Mouse (Mus musculus): Measurements from ENCODE around the gene Rad51b.
A peak's percentile ranks its signal among the peaks of the same experiment; 100 is the strongest.

The Rad51b gene

DNA sequence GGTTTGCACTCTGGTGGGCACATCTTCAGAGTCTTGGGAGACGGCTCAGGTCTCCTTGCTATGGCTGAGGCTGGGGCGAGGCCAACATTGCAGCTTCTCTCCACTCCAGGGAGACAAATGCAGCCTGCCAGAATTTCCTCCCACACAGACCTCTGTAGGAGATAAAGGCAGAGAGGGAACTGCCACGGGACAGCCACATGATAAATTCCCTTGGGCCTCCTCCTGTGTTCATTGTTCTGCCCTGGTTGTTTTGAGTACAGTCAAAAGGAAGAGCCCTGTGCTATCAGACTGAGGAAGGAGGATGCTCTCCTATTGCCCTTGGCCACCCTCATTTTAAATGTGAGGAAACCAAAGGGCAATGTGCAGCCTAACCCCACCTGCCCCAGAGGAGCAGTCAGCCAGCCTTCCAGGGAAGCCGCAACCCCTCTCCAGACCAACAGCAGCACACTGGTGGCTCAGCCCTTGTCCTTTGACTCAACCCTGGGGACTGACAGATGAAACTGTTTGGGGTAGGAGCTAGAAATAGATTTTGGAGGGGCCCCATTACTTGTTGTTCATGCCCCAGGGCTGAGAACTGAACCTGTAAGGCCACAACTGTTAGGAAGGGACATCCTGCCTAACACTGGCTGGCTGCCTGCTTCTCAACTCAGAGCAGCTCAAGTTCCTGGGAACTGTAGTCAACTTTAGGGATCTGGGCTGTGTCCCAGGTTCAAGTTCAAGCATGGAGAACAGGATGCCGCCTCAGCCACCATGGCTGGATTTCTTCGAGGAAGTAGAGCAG, 541.3 kb downstream of the Rad51b start:
- DNase-seq (ENCODE audit: low read depth): no peak

DNA sequence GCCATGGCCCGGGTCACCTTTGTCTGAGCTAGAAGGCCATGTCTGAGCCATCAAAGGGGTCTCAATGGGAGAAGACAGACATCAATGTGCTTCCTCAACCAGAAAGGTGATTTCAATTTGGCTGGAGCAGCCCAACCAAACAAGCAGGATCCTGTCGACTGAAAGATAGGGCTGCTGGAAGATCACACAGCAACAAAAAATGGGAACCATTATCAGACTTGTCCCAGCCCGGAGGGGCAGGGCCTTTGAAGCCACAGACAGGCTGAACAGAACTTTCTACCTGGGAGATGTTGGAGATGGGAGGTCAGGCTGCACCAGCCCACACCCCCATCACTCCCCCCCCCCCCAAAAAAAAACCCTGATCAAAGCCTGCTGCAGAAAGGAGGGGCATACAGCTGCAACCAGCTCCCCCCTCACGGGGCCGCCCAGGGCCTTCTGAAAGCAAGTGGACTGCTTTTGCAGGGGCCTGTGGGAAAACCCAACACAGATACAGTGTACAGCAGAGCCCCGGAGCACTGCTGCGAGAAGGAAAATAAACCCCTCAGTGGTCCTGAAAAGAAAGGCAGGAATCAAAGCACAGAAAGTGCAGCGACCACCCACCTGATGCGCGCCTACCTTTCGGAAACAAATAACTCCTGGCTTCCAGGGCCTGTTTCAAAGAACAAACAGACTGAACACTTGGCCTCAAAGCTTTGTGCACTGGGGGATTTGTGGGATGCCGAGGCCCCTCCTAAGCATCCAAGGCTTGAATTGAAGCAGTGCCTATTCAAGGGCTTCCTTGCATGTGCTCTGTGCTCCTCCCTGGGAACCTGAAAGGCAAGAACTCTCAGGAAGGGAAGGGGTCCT, 542.2 kb downstream of the Rad51b start:
- no peak for DNase-seq (ENCODE audit: low read depth)

DNA sequence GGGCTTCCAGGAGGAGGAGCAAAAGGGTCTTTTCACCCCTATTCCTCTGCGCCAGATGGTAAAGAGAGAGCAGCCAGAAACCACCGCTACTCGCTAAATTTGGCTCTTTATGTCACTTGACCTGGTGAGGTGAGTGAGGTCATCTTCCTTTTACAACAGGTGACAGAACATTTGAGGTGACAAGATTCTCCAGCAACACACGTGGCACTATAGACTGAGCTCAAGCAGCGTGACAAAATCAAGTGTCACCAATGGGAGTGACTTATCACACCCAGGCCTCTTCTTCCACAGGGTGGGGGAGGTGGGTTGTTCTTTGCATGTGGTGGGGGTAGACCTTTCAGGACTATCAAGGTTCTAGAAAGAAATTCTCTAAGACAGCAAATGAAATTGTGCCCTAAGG, 543.4 kb downstream of the Rad51b start:
- no peak for DNase-seq (ENCODE audit: low read depth)

DNA sequence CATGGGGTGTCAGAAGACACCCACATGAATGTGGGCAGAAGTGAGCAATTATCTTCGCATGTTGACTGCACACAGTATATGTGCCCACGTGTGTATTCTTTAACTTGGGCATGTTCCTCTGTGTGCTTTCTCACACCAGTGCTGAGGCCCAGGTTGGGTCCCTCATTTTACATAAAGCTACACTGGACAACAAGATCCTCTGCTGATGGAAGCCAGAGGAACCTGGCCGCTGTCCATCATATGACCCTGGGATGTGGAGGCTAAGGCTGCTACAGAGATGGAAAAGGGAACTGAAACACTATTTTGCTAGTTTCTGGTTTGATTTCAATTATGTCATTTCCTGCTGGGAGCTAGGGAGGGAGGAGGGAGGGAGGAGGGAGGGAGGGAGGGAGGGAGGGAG, 544.2 kb downstream of the Rad51b start:
- no peak for DNase-seq (ENCODE audit: low read depth)

DNA sequence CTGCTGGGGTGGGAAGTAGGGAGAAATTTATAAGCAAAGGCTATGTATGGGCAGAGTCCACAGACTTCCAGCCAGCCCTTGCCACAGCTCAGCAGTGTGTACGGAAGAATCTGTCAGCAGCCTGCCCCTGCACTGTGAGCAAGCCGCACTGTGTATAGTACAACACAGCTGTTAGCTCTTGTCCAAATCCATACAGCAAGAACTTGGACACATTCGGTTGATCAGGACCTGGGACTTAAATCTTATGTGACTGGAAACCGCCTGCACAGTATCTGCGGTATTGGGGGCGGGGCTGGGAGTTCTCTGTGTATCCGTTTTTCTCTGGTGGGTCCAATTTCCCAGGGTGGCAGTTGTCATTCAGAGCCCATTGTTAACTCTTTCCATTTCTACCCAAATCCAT, 545.2 kb downstream of the Rad51b start:
- DNase-seq (ENCODE audit: low read depth): peak; percentile 30

DNA sequence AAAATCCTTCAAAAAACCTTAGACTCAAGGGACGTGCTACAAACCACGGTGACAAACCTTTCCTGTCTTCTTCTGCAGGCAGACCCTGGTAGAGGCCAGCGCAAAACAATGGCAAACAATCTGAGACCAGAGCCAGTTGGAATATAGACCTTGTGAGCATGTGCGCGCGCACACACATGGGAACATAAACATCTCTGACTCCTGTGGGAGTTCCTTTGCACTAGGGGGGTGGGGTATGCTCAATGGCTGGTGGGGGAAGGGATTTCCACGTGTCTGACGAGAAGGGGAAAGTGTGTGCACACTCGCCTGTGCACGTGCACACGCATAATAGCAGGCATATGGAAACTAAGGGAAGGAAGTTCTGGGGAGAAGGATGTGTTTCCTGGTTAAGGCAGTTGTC, 545.9 kb downstream of the Rad51b start:
- DNase-seq (ENCODE audit: low read depth): no peak

DNA sequence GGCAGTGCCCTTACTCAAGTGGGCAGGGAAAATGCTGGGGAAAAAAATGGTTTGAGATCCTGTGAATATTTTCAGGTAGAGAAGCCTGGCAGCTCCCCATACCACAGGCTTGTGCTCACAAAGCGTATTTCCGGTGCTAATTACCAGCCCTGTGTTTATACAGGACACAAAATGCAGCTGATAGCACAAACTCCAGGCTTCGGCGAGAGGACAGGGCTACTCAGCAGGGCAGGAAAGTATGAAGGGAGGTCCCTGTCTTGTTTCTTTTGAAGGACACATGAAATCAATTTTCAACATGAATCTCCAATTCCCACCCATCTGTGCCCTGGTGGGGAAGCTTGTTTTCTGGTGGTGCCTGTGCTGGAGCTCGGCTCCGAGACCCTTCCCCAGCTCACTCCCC, 546.4 kb downstream of the Rad51b start:
- no peak for DNase-seq (ENCODE audit: low read depth)

DNA sequence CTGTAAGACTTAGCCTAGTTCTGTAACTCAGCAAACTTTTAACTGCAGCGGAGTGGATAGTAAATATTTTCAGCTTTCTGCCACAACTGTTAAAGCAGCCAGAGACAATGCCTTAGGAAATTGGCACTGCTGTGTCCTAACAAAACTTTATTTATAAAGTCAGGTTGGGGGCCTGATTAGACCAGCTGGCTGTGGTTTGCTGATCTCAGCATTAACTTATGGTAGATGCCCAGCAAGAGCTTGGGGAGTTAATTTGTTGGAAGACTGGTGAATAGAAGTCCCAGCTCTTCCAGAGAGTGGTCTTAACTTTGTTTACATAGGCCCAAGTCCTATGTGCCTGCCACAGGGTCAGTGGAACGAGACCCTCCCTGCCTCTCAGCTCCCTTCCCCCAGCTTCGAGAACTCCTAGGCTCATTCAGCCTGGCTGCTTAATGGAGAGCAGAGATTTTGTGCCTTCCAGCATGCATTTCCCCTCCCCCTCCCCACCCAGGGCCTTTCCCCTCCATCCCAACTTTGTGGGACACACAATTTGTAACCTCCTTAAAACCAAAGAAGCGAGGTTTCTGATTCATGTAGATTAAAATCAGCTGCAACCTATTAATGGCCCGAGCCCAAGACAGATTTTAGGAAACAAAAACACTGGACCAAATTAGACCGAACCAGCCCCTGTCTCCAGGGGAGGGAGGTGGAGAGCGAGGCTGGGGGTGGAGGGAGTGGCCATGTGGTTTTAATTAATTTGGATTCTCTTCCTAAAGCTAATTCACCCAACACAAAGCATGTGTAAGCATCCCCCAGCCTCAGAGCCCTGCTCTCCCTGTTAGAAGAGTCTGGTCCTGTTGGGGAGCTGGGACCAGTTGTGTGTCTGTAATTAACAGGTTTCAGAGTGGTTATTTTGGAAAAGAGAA, 549.4 kb downstream of the Rad51b start:
- DNase-seq (ENCODE audit: low read depth): no peak

DNA sequence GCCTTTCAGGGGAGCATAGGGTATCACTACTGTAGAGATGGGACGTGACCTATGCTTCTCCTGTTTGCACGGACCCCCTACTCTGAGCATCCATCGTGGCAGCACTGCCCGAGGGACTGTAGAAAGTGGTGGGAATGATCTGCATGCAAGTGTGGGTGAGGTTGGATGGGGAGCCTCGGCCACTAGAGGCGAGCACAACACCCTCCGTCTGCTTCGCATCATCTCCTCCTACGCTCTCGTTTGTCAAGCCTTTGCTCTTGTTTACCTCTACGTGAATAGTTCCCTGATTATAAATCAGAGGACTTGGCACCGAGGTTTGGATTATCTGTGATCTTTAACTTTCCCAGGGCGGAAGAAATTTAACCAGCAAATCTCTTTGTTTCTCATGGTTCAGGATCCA, 551.5 kb downstream of the Rad51b start:
- no peak for DNase-seq (ENCODE audit: low read depth)

DNA sequence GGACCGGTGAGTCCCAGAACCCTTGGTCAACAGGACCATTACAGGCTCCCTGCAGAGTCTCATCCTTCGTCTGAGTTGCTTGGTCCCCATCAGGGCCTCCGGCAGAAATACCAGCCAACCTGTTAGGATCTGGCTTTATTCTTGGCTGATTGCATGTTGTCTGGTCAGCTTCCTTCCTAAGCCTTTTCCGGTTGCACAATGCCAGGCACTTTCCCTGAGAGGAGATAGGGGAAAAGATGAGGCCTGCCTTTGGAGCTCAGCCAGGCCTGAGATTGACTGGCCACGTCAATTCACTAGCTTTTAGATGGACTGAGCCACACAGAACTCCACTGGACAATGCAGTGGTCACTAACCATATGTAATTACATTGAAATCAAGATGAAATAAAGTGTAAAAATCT, 552.9 kb downstream of the Rad51b start:
- no peak for DNase-seq (ENCODE audit: low read depth)

DNA sequence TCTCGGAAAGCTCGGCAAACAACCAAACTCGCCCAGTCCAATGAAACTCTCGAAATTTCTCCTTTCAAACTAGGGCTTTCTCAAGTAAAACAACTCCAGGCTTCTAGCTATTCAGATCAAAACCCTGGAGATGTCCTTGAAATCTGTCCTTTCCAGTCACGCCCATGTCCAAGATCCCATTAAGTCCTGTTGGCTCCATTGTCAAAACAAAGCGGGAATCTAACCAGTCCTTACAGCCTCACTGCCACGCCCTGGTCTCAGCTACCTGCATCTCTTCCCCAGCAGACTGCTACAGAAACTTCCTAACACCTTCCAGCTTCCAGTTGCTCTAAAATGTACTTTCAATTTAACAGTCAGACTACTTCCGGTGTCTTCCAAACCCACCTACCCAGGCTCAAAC, 554.8 kb downstream of the Rad51b start:
- DNase-seq (ENCODE audit: low read depth): no peak

DNA sequence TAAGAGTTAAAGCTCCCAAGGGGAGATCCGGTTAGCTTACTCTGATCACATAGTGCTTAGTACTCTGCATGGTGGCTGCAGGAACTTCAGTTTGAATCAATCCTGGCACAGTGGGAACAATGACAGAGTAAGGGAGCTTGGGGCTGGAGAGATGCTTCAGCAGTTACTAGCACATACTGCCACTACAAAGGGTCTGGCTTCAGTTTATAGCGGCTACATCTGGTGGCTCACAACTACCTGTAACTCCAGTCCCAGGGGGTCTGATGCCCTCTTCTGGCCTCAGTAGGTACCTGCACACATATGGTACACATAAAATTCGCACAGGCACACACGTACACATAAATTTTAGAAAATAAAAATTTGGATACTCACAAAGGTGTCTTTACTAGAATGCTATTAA, 555.5 kb downstream of the Rad51b start:
- no peak for DNase-seq (ENCODE audit: low read depth)

DNA sequence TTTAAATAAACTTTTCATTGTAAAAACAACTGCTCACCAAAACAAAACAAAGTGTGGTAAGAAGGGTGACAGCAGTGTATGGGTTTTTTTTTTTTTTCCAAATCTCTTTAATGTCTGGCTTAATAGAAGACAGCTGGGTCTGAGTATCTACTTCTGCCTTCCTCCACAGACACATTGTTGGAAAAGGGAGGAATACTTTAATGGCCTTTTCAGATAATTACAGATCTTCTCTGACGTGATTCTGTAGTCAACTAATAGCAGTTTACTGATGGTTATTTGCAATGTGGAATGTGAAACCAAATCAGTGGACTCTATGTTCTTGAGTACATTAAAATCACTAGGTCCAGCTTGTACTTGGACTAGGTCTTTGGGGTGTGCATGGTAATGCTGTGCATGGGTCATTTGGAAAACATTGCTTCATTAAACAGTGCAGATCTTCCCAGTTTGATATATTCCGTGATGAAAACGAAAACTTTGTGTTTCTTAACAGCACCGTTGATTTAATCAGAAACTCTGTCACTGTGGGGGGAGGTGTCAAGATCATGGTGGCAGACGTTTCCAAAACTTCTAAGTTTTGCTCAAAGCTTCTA, 556.9 kb downstream of the Rad51b start:
- no peak for DNase-seq (ENCODE audit: low read depth)

DNA sequence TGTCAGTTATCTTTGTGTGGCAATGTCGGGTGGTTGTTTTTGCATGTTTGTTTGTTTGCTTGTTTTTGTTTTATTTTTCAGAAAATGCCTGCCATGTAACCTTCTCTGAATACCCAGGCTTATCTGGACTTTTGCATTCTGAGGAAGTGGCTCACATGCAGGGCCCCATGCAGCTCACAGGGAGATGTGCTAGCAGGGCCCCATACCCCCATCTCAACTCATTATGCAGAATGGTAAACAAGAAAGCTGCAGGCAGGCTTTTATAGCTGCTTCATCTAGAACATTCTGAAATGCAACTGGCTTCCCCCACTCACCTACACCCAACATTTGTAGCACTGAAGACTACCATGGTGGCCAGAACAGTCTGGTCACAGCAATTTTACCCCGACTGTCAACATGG, 557.4 kb downstream of the Rad51b start:
- DNase-seq (ENCODE audit: low read depth): no peak

DNA sequence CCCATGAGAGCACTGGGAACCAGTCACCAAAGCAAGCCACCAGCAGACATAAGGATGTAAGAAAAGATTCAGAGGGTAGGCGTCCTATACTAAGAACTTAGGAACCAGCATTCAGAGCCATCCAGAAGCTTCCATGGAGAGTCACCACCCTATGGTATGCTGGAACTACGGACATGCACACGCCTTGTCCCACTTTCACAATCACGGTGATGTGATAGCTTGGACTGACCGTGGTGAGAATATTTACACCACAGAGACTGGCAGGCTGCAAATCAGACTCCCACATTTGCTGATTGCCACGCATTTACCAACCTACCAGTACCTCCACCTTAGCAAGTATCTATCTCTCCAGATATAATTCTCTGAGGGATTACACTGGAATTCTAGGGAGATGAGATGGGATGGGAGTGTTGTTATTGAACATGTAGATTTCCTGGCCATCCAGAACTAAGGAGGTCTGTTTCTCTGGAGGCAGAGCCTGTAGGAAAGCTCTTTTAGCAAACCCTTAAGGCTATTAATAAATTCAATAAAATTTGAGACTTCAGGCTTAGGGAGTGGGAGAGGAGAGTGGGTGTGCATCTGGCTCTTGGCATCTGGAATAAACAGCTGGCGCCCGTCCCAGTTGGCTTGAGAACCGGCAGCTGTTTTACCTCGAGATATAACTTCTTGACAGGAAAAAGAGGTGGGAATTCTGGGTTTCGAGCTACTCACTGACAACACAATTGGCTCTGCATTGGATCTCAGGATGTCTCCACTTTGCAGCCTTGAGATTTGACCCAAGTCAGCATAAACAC, 559.2 kb downstream of the Rad51b start:
- DNase-seq (ENCODE audit: low read depth): no peak

DNA sequence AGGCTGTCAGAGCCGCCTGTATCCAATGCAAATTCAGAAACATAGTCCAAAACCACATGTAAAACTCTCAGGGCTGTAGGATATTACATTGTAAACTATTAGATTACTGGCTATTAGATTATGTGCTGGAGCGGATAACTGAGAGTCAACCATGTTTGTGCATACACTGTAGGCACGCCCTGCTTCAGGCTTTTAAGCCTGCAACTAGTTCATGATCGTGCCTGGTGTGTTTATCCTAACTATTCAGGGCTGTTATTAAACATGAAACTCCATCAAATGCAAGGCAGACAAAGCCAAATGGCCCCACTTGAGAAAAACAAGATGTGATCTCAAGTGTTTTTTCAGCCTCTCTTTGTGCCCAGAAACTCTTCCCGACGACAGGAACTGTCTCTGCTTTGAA, 560.6 kb downstream of the Rad51b start:
- no peak for DNase-seq (ENCODE audit: low read depth)

DNA sequence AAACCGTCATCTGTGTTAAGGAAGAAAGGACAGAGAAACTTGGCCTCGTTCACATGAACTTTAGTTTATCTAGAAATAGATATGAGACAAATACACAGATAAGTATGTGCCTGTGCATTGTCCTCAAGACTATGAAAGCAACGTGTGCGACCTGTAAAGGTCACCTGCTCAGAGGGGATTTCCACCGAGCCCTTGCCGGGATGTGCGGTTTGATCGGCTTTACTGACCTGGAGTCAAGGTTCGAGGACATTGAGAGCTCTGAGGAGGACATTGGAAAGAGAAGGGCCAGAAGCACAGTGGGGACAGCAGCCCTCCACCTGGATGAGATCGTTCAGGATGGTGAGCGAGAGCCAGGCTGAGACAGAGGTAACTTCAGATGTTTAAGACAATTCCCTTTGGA, 561.3 kb downstream of the Rad51b start:
- DNase-seq (ENCODE audit: low read depth): no peak

DNA sequence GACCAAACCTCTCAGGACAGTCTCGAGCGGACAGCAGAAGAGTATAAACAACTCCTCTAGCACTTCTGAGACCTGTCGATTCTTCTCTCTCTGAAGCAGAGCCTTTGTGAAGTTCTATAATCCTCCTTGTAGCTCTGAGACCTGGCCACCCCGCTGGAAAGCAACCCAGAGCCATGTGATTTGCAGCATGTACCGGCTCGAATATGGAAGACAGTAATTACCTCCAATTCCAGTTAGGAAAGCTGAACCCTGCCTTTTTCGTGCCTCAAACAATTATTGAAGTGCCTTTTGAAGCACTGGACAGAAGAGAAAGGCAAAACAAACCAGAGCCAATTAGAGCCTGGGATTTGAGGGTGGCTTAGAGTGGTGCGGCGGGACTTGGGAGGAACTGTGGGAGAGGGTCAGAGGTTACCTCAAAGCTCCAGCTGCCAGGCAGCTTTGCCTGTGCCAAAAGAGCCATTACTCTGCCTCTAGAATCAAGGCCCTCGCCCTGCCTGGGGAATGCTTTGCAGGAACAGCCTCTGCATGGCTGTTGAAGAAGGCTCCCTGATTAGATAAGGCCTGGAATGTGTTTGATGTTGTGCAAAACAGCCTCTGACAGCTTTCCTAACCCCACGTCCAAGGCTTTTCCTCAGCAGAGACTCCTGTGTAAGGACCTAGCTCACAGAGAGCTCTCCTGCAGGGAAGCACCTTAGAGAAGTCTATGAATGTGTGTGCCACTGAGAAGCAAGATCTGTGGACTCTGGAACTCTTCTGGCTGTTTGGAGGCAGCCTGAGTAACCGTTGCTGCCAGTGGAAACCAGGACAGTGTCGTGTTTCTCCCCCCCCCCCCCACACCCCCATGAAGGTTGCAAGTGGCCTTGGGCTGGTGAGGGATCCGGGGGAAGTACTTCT, 562.5 kb downstream of the Rad51b start:
- no peak for DNase-seq (ENCODE audit: low read depth)

DNA sequence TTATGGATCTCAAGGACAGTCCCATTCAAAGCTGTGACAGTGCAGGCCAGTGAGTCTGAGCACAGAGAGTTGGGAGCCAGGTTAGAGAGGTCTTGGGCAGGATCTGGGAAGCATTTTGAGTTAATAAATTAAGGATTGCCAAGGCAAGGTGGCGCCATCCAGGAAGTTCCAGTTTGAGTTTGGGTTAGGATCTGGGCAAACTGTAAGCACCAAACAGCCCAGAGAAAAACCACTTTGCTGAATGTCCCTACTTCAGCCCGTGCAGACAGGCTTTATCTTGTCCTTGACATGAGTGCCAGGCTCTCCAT, 563.1 kb downstream of the Rad51b start:
- no peak for DNase-seq (ENCODE audit: low read depth)
